Mouse (Mus musculus): ENCODE results near the gene Misp.
A peak's percentile ranks its signal among the peaks of the same experiment; 100 is the strongest.

The Misp gene

GRCm38 (mm10) chr10:79854801-79855541 is 34.2 kb downstream of the Misp start:
- DNase-seq (ENCODE audit: low read depth, low spot score): no peak

DNA sequence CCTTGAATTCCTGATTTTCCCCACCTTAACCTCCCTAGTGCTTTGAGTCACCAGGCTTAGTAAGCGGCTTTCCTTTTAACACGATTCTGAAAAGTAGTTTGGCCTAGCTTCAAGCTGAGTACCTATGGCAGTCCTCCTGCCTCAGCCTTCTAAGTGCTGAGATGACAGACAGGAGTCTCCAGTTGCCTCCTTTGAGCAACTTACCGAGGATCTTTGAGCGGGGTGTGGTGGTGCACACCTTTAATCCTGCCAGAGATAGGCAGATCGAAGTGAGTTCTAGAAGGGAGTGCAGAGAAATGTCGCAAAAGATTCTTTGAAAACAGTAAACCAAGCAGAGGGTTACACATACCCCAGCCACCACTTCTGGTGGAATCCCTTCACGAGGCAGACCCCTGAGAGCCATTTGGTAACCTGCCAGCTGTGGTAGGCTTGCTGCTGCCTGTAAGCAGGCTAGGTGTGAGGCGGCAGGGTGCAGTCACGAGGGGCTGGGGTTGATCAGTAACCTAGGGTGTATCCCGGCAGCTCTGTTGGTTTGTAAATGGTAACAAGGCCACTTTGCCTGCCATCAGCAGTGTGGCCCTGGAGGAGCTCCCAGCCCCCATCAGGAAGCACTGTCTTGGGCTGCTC is 34.9 kb downstream of the Misp start:
- DNase-seq (ENCODE audit: low read depth, low spot score): no peak

DNA sequence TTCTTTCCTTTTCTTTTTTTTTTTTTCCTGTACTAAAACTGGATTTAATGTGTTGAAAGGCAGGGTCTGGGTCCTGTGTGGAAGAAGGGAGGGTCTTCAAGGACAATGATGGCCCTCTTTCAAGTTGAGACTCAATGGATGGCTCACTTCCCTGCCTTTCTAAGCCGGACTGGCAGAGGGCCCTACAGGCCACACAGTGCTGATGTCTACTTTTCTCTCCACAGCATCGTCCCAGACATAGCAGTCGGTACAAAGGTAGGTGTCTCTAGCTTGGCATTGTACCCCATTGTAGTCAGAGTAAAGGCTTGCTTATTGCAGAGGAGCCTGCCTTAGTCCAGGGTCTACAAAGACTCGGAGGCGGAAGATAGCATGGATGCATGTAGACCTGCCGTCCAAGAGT is 35.5 kb downstream of the Misp start:
- no peak for DNase-seq (ENCODE audit: low read depth, low spot score)

GRCm38 (mm10) chr10:79856704-79857451 is 36.1 kb downstream of the Misp start:
- no peak for DNase-seq (ENCODE audit: low read depth, low spot score)

GRCm38 (mm10) chr10:79857452-79857811 is 36.6 kb downstream of the Misp start:
- DNase-seq (ENCODE audit: low read depth, low spot score): no peak

DNA sequence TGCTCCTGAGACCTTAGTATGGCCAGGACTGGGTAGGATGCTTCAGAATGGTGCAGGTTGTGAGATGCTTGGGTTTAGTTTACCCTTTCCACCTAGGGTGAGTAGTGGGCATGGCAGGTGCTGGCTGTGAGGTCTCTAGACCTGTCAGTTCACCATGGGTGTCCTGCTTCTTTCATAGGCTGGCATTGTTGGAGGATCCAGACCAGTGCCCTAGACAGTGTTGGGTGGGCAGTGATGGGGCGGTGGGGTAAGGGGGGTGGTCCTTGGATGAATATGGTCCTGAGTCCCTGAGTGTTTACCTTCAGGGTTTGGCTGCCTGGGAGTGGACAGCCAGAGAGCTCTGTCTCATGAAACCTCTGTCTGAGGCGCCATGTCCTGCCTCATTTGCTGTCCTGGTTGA is 37.1 kb downstream of the Misp start:
- DNase-seq (ENCODE audit: low read depth, low spot score): no peak

DNA sequence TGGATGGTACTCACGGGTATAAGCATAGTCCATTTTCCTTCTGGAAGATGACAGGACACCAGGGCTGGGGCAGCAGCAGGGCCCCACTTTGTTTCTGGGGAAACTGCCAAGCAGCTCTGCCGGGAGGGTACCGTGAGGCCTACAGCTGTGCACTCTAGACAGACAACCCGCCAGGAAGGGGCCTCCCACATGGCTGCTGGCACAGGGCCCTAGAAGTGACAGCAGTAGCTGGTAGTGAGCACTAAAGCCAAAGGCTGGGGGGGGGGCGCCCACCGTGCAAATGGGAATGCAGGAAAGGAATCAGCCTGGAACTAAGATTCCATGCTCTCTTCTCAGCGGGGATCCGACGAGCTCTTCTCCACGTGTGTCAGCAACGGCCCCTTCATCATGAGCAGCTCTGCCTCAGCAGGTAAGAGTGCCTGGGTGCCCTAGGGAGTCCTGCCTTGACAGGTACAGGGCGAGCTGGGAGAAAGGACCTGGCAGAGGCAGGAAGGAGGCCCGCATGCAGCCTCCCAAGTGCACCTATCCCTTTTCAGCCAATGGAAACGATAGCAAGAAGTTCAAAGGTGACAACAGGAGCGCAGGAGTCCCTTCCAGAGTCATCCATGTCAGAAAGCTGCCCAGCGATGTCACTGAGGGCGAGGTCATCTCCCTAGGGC is 37.8 kb downstream of the Misp start:
- DNase-seq (ENCODE audit: low read depth, low spot score): peak; percentile 52

DNA sequence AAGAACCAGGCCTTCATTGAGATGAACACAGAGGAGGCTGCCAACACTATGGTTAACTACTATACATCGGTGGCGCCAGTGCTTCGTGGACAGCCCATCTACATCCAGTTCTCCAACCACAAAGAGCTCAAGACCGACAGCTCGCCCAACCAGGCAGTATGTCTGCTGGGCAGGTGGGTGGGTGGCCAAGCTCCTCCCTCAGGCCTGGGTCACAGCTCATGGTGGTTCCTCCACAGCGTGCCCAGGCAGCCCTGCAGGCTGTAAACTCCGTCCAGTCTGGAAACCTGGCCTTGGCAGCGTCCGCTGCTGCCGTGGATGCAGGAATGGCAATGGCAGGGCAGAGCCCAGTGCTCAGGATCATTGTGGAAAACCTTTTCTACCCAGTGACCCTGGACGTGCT is 38.3 kb downstream of the Misp start:
- DNase-seq (ENCODE audit: low read depth, low spot score): no peak

DNA sequence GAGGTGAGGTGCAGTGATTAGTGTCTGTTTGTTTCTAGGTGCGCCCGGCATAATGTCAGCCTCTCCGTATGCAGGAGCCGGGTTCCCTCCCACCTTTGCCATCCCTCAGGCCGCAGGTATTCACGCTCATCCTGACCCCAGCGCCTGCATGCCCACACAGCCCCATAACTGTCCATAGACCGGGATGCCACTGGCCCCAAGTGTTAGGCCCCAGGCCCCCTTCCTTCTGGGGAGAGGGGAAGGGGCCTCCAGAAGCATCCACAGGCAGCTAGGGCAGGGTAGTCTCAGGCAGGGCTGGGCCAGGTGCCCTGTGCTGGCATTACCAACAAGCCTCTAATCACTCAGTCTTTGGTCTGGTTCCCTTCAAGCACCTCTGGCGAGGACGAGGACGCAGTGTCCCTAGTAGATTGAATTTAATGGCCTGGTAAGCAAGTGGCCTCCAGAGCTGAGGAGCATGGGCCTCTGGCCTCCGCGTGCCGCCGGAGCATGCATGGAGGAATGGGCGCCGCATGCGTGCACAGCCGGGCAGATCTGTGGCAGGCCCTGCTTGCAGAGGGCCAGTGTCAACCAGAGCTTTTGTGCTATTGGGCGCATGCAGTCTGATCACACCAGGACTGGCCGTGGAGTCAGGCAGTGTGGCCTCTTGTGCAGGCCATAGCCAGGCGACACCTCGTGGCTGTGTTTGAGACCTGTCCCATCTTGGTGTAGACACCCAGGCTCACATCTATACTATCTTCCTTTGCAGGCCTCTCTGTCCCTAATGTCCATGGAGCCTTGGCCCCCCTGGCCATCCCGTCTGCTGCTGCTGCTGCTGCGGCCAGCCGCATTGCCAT is 39.5 kb downstream of the Misp start:
- DNase-seq (ENCODE audit: low read depth, low spot score): no peak

DNA sequence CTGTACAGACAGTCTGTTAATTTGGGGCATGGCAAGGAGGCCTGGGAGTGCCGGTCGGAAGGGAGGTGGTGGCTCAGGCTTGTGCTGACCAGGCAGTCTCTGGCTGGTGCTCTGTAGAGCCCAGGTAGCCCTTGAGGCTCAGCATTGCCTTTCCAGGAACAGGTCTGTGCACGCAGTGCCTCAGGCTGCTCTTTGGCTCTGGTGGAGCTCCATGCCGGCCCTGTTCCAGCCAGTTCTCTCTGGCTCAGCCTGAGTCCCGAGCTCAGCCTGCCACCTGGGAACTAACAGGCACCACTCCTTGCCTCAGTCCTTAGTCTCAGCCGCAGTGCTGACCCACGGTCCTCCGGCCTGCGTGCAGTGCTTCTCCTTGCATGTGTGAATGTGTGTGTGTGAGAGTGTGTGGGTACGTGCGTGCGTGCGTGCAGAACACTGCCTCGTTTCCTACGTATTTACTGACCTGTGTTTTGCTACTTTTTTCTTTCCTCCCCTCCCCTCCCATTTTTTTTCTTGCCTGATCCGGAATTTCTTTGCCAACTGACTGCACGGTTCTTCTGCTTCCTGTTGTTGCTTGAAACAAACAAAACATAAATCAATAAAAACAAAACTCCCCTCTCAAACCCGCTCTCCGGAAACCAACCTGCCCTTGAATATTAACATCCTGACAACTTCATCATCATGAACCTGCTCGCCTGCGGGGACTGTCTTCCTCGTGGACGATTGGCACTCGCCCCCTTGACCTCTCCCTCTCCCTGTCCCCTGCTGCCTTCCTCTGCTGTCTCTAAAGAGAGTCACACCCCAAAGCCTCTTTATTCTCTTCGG is 40.6 kb downstream of the Misp start:
- no peak for DNase-seq (ENCODE audit: low read depth, low spot score)

GRCm38 (mm10) chr10:79862049-79862788 is 41.4 kb downstream of the Misp start:
- no peak for DNase-seq (ENCODE audit: low read depth, low spot score)

DNA sequence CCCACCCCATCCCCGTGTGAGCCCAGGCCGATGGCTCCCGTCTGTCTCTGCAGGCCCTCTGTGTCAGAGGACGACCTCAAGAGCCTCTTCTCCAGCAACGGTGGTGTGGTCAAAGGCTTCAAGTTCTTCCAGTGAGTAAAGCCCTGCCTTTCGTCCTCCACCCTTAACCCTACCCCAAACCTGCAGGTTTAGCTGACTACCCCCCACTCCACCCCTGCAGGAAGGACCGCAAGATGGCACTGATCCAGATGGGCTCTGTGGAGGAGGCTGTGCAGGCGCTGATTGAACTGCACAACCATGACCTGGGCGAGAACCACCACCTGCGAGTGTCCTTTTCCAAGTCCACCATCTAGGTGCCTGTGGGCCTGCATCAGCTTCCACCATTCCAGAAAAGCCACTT is 42.1 kb downstream of the Misp start:
- no peak for DNase-seq (ENCODE audit: low read depth, low spot score)

GRCm38 (mm10) chr10:79864351-79865188 is 43.8 kb downstream of the Misp start:
- no peak for DNase-seq (ENCODE audit: low read depth, low spot score)

- no peak for DNase-seq (ENCODE audit: low read depth, low spot score)
Measured at GRCm38 (mm10) chr10:79865189-79865601, 44.4 kb downstream of the Misp start.

DNA sequence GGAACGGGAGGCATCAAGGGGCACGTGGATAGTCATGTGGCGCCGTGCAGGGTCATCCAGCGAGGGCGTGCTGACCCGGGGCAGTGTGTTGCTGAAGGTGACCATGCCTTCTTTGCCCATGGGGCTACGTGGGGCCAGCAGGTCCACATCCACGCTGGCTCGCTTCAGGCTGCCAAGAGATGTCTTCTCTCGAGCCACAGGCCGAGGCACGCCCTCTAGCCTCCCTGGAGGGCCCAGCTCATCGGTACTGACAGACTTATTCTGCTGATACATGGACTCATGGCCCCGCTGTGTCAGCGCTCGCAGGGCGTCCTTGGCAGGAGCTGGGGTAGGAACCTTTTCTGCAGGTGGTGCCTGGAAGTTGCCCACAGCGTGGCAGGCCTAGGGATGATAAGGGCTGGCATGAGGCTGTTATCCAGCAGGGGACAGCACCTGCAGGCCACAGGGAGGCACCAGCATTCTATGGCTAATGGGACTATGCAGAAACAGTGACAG is 45.1 kb downstream of the Misp start:
- DNase-seq (ENCODE audit: low read depth, low spot score): no peak

GRCm38 (mm10) chr10:79866601-79867000 is 45.8 kb downstream of the Misp start:
- no peak for DNase-seq (ENCODE audit: low read depth, low spot score)

GRCm38 (mm10) chr10:79871845-79872244 is 51.1 kb downstream of the Misp start:
- no peak for DNase-seq (ENCODE audit: low read depth, low spot score)

DNA sequence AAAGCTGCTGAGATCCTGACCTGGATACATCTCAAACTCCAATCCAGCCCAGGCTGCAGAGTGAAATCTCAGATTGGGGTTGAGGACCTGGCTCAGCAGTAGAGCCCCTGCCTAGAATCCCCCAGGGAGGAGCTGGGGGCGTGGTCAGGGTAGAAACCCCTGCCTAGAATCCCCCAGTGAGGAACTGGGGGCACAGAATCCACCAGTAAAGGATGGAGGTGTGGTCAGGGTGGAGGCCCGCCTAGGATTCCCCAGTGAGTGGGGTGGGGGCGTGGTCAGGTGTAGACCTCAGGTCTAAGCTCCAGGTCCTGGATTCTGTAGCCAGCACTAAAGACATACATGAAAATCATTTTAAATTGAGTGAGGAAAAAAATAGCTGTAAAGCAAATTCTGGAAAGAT is 52.1 kb downstream of the Misp start:
- no peak for DNase-seq (ENCODE audit: low read depth, low spot score)

GRCm38 (mm10) chr10:79873313-79873712 is 52.5 kb downstream of the Misp start:
- no peak for DNase-seq (ENCODE audit: low read depth, low spot score)

All from telencephalon, adult 2 months (tissue).